Comparison of ENCODE assay signal across 16 mouse cellular contexts in the genomic region with DNA sequence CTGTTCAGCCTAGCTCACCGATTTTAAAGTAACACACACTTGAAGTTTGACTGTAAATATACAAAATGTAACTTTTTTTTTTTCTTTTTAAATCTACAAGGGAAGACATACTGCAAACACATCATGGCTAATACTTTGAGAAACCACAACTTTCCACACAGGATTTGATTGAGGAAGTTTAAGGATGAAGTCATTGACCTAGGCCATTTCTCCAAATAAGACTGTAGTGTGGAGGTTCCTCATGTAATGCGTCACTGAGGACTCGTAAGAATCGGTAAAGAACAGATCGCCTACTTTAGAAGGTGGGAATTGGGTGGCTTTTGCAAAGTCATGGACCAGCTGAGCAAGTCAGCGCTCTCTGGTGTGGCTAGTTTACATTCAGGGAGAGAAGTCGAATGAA. TPM values are rescaled to one million over a fixed set of nuclear protein-coding genes. Genes with fewer than 3 reads are reported as not detected.
"Had no signal": no experiment of that assay in that cellular context is flagged by ENCODE, and none has a peak within 500 bp of the region (broad histone marks: within the 10 kb centered on the region; RNA-seq: fewer than 3 reads in every experiment).

No protein-coding gene starts in this region.

- H3K4me1 ChIP-seq: liver, embryonic 15.5 days; midbrain, embryonic 13.5 days had no signal

- DNase-seq: kidney, adult 8-10 months; layer of hippocampus, postnatal 36 days; lung, embryonic 14.5 days; lung, postnatal 14 days; right cerebral cortex, adult 18-20 months; right cerebral cortex, postnatal 25 days; thymus, postnatal 36 days had no signal

- H3K36me3 ChIP-seq: limb, embryonic 15.5 days; liver, embryonic 15.5 days; midbrain, embryonic 13.5 days had no signal

- H3K9ac ChIP-seq: limb, embryonic 15.5 days; liver, embryonic 15.5 days; lung, embryonic 14.5 days; midbrain, embryonic 13.5 days had no signal

- H3K4me2 ChIP-seq: limb, embryonic 15.5 days; liver, embryonic 15.5 days; lung, embryonic 14.5 days; midbrain, embryonic 13.5 days had no signal

- H3K27ac ChIP-seq: kidney, postnatal 0 days; limb, embryonic 15.5 days; liver, embryonic 15.5 days; midbrain, embryonic 13.5 days had no signal

- H3K4me3 ChIP-seq: limb, embryonic 15.5 days; liver, embryonic 15.5 days; megakaryocyte, embryonic 14.5 days; midbrain, embryonic 13.5 days had no signal

- ATAC-seq: inflammation-experienced regulatory T-cells, adult 6 months; intestine, postnatal 0 days; midbrain, embryonic 13.5 days had no signal

- H3K27me3 ChIP-seq: limb, embryonic 15.5 days; liver, embryonic 15.5 days; megakaryocyte, embryonic 14.5 days; midbrain, embryonic 13.5 days had no signal

- H3K9me3 ChIP-seq: limb, embryonic 15.5 days; liver, embryonic 15.5 days; megakaryocyte, embryonic 14.5 days; midbrain, embryonic 13.5 days had no signal

RNA-seq across cellular contexts. Expression of a gene that starts 59.0 kb away (rescaled TPM):
- total RNA-seq: layer of hippocampus, postnatal 36 days; left cerebral cortex, postnatal 25 days; midbrain, postnatal 0 days had no signal
- polyA plus RNA-seq: inflammation-experienced regulatory T-cells, adult 6 months; lung, embryonic 14.5 days; midbrain, embryonic 13.5 days had no signal
